Comparison of ENCODE assay signal across 25 mouse cellular contexts in genomic region chr19:57049592-57050090, GRCm38 (mm10). TPM values are rescaled to one million over a fixed set of nuclear protein-coding genes. Genes with fewer than 3 reads are reported as not detected.
DNase-seq lines count a peak whose midpoint lies in the region; ATAC-seq lines count a peak whose summit lies in the region.
"Had no signal": no experiment of that assay in that cellular context is flagged by ENCODE, and none has a peak within 500 bp of the region (broad histone marks: within the 10 kb centered on the region; RNA-seq: fewer than 3 reads in every experiment).

No protein-coding gene starts in this region.

- 23% methylated on average over 16 of the region's 16 CpGs for WGBS in forebrain, embryonic 13.5 days
- 35% methylated on average over 16 of the region's 16 CpGs for WGBS in forebrain, embryonic 12.5 days
- 44% methylated on average over 16 of the region's 16 CpGs for WGBS in midbrain, embryonic 14.5 days
- WGBS in midbrain, embryonic 11.5 days: 71% methylated on average over 16 of the region's 16 CpGs
- 40% methylated on average over 16 of the region's 16 CpGs for WGBS in embryonic facial prominence, embryonic 14.5 days
- WGBS in neural tube, embryonic 14.5 days: 20% methylated on average over 16 of the region's 16 CpGs

- H3K9me3 ChIP-seq in forebrain, embryonic 13.5 days (replicated peaks): no peaks in the 10 kb centered on the region
- H3K9me3 ChIP-seq in forebrain, embryonic 12.5 days: no peaks in the 10 kb centered on the region
- H3K9me3 ChIP-seq in midbrain, embryonic 14.5 days (ENCODE audit: control insufficient read depth, low read length): no peaks in the 10 kb centered on the region
- no peaks in the 10 kb centered on the region for H3K9me3 ChIP-seq in midbrain, embryonic 11.5 days (ENCODE audit: control insufficient read depth, low read length)
- H3K9me3 ChIP-seq in embryonic facial prominence, embryonic 14.5 days (ENCODE audit: control insufficient read depth, low read length): no peaks in the 10 kb centered on the region
- H3K9me3 ChIP-seq in neural tube, embryonic 14.5 days (ENCODE audit: control insufficient read depth, low read length): no peaks in the 10 kb centered on the region
- H3K9me3 ChIP-seq: heart, embryonic 13.5 days; liver, embryonic 13.5 days had no signal

- H3K9ac ChIP-seq in forebrain, embryonic 13.5 days: 0 out of 2 replicates have a peak overlapping the region, but pooled peaks have one; percentile 30
- H3K9ac ChIP-seq in forebrain, embryonic 12.5 days: no peak overlapping the region
- no peak overlapping the region for H3K9ac ChIP-seq in midbrain, embryonic 14.5 days (replicated peaks; ENCODE audit: low read length)
- no peak overlapping the region for H3K9ac ChIP-seq in midbrain, embryonic 11.5 days (ENCODE audit: low read length)
- peak overlapping the region; percentile 19; the same call in 1 of the 2 replicates for H3K9ac ChIP-seq in embryonic facial prominence, embryonic 14.5 days (ENCODE audit: low read depth, low read length)
- H3K9ac ChIP-seq in neural tube, embryonic 14.5 days (replicated peaks; ENCODE audit: low read depth, low read length): no peak overlapping the region
- H3K9ac ChIP-seq: heart, embryonic 13.5 days; liver, embryonic 13.5 days had no signal

- no peak overlapping the region for H3K27ac ChIP-seq in forebrain, embryonic 13.5 days
- no peak overlapping the region for H3K27ac ChIP-seq in forebrain, embryonic 12.5 days
- H3K27ac ChIP-seq in midbrain, embryonic 14.5 days (replicated peaks; ENCODE audit: low read depth, low read length): 0 out of 2 replicates have a peak overlapping the region, but pooled peaks have one; percentile 16
- H3K27ac ChIP-seq in midbrain, embryonic 11.5 days (ENCODE audit: low read depth, low read length): no peak overlapping the region
- no peak overlapping the region for H3K27ac ChIP-seq in embryonic facial prominence, embryonic 14.5 days (replicated peaks; ENCODE audit: low read depth, low read length)
- H3K27ac ChIP-seq in neural tube, embryonic 14.5 days (ENCODE audit: low read depth, low read length): no peak overlapping the region; the same call in 1 of the 2 replicates
- H3K27ac ChIP-seq: heart, embryonic 13.5 days; liver, embryonic 13.5 days; macrophage had no signal

- H3K27me3 ChIP-seq in forebrain, embryonic 13.5 days: no peaks in the 10 kb centered on the region
- peaks cover 3% of the 10 kb centered on the region; the same call in 1 of the 2 replicates for H3K27me3 ChIP-seq in forebrain, embryonic 12.5 days
- H3K27me3 ChIP-seq in midbrain, embryonic 14.5 days (ENCODE audit: control insufficient read depth, insufficient read depth, low read length): no peaks in the 10 kb centered on the region
- no peaks in the 10 kb centered on the region for H3K27me3 ChIP-seq in midbrain, embryonic 11.5 days (ENCODE audit: control insufficient read depth, insufficient read depth, low read length)
- H3K27me3 ChIP-seq in embryonic facial prominence, embryonic 14.5 days (replicated peaks; ENCODE audit: control insufficient read depth, insufficient read depth, low read length): no peaks in the 10 kb centered on the region
- no peaks in the 10 kb centered on the region for H3K27me3 ChIP-seq in neural tube, embryonic 14.5 days (ENCODE audit: control insufficient read depth, insufficient read depth, low read length)
- H3K27me3 ChIP-seq: heart, embryonic 13.5 days; liver, embryonic 13.5 days; Patski had no signal

- H3K4me2 ChIP-seq in forebrain, embryonic 13.5 days: no peak overlapping the region
- no peak overlapping the region for H3K4me2 ChIP-seq in forebrain, embryonic 12.5 days
- H3K4me2 ChIP-seq in midbrain, embryonic 14.5 days (ENCODE audit: low read length): no peak overlapping the region
- no peak overlapping the region for H3K4me2 ChIP-seq in midbrain, embryonic 11.5 days
- no peak overlapping the region for H3K4me2 ChIP-seq in embryonic facial prominence, embryonic 14.5 days (ENCODE audit: low read depth, low read length)
- no peak overlapping the region for H3K4me2 ChIP-seq in neural tube, embryonic 14.5 days (ENCODE audit: low read depth, low read length)
- H3K4me2 ChIP-seq: heart, embryonic 13.5 days; liver, embryonic 13.5 days had no signal

- ATAC-seq in forebrain, embryonic 13.5 days: no peak
- no peak for ATAC-seq in forebrain, embryonic 12.5 days (ENCODE audit: low FRiP score)
- no peak for ATAC-seq in midbrain, embryonic 14.5 days (ENCODE audit: low FRiP score, low TSS enrichment)
- no peak for ATAC-seq in midbrain, embryonic 11.5 days (ENCODE audit: low FRiP score)
- ATAC-seq in embryonic facial prominence, embryonic 14.5 days (ENCODE audit: low read depth): no peak
- peak; percentile 41; the same call in 1 of the 2 replicates for ATAC-seq in neural tube, embryonic 14.5 days (ENCODE audit: low read depth)
- ATAC-seq: intestine, embryonic 16.5 days; lung, postnatal 0 days; Patski had no signal

- H3K4me3 ChIP-seq in forebrain, embryonic 13.5 days: no peak overlapping the region
- H3K4me3 ChIP-seq in forebrain, embryonic 12.5 days (replicated peaks): no peak overlapping the region
- no peak overlapping the region for H3K4me3 ChIP-seq in midbrain, embryonic 14.5 days (replicated peaks; ENCODE audit: low read depth, low read length)
- H3K4me3 ChIP-seq in midbrain, embryonic 11.5 days (ENCODE audit: low read depth, low read length): no peak overlapping the region
- H3K4me3 ChIP-seq in embryonic facial prominence, embryonic 14.5 days (ENCODE audit: low read depth, low read length): no peak overlapping the region
- H3K4me3 ChIP-seq in neural tube, embryonic 14.5 days (ENCODE audit: low read depth, low read length): no peak overlapping the region
- H3K4me3 ChIP-seq: heart, embryonic 13.5 days; liver, embryonic 13.5 days had no signal

- H3K4me1 ChIP-seq in forebrain, embryonic 13.5 days: peaks cover 9% of the 10 kb centered on the region
- peaks cover 9% of the 10 kb centered on the region for H3K4me1 ChIP-seq in forebrain, embryonic 12.5 days
- no peaks in the 10 kb centered on the region for H3K4me1 ChIP-seq in midbrain, embryonic 14.5 days (ENCODE audit: control insufficient read depth, insufficient read depth, low read length)
- H3K4me1 ChIP-seq in midbrain, embryonic 11.5 days (ENCODE audit: control insufficient read depth, insufficient read depth, low read length): peaks cover 3% of the 10 kb centered on the region; the same call in 1 of the 2 replicates
- no peaks in the 10 kb centered on the region for H3K4me1 ChIP-seq in embryonic facial prominence, embryonic 14.5 days (ENCODE audit: control insufficient read depth, insufficient read depth, low read length)
- 0 out of 2 replicates have a peak, but pooled peaks cover 8% of the 10 kb centered on the region for H3K4me1 ChIP-seq in neural tube, embryonic 14.5 days (ENCODE audit: control insufficient read depth, insufficient read depth, low read length)
- H3K4me1 ChIP-seq: heart, embryonic 13.5 days; liver, embryonic 13.5 days had no signal

- DNase-seq in midbrain, embryonic 14.5 days: peak; percentile 46
- no peak for DNase-seq in midbrain, embryonic 11.5 days (ENCODE audit: low spot score, missing footprints)
- DNase-seq in embryonic facial prominence, embryonic 14.5 days (ENCODE audit: low spot score): no peak
- DNase-seq in kidney, adult 9 months: no peak
- DNase-seq: adrenal gland, postnatal 14 days; cerebellum, adult 11-12 months; cerebellum, adult 9-11 months; gastrocnemius, postnatal 10 days; heart, postnatal 10 days; kidney, adult 8-10 months; kidney, postnatal 10 days; layer of hippocampus, postnatal 36 days; left cerebral cortex, postnatal 4 days; liver, embryonic 13.5 days; lung, adult 18-20 months; thymus, adult 2 months; thymus, postnatal 36 days had no signal

- H3K36me3 ChIP-seq in forebrain, embryonic 13.5 days (ENCODE audit: poor library complexity, severe bottlenecking): no peaks in the 10 kb centered on the region
- H3K36me3 ChIP-seq in forebrain, embryonic 12.5 days (replicated peaks): no peaks in the 10 kb centered on the region
- H3K36me3 ChIP-seq in midbrain, embryonic 14.5 days (ENCODE audit: control insufficient read depth, insufficient read depth, low read length): no peaks in the 10 kb centered on the region
- H3K36me3 ChIP-seq in midbrain, embryonic 11.5 days (ENCODE audit: control insufficient read depth, insufficient read depth, low read length): no peaks in the 10 kb centered on the region
- no peaks in the 10 kb centered on the region for H3K36me3 ChIP-seq in embryonic facial prominence, embryonic 14.5 days (ENCODE audit: control insufficient read depth, insufficient read depth, low read length)
- H3K36me3 ChIP-seq in neural tube, embryonic 14.5 days (ENCODE audit: control insufficient read depth, insufficient read depth, low read length): no peaks in the 10 kb centered on the region
- H3K36me3 ChIP-seq: liver, embryonic 13.5 days had no signal

RNA-seq across cellular contexts. Expression of gene Afap1l2, which starts 41.6 kb away (rescaled TPM):
- polyA plus RNA-seq in forebrain, embryonic 13.5 days (2015; fragmentation: Nextera tagmentation; extraction: Ambion mirVana): 2.7 and 2.8 TPM in 2 replicates
- polyA plus RNA-seq in forebrain, embryonic 12.5 days (2016; fragmentation: Nextera tagmentation; extraction: Ambion mirVana): 2.7 and 3.2 TPM in 2 replicates
- polyA plus RNA-seq in midbrain, embryonic 14.5 days (2014; fragmentation: Nextera tagmentation; extraction: Ambion mirVana): 5.7 and 8.8 TPM in 2 replicates
- 3.0 and 3.5 TPM in 2 replicates for polyA plus RNA-seq in midbrain, embryonic 11.5 days (2014; fragmentation: Nextera tagmentation; extraction: Ambion mirVana)
- polyA plus RNA-seq in embryonic facial prominence, embryonic 14.5 days (2014; fragmentation: Nextera tagmentation; extraction: Ambion mirVana): 10.8 and 11.5 TPM in 2 replicates
- polyA plus RNA-seq in neural tube, embryonic 14.5 days (2014; fragmentation: Nextera tagmentation; extraction: Ambion mirVana): 8.2 and 14.9 TPM in 2 replicates
- polyA plus RNA-seq: macrophage had no signal

Comparison
In these comparisons a context has a peak if more than half of its experiments do, and no peak if none do; other contexts are left out.
1. H3K9ac ChIP-seq: peak in forebrain, embryonic 13.5 days (single experiment) and embryonic facial prominence, embryonic 14.5 days (single experiment); none in forebrain, embryonic 12.5 days (single experiment), midbrain, embryonic 14.5 days (single experiment), midbrain, embryonic 11.5 days (single experiment) and neural tube, embryonic 14.5 days (single experiment).